Mouse (Mus musculus) splenic B cell, adult 2 months (primary cell): Measurements from ENCODE around the gene Arhgap22.

Source experiments
- DNase-seq: peaks from one replicate; pipeline ENCODE4 v3.0.0-alpha.2; 2011; ENCODE audit warnings: low read depth, low spot score
- H3K27me3 ChIP-seq: 2 replicates; pipeline ENCODE4 v1.6.1; 2012; ENCODE audit warnings: mild to moderate bottlenecking, low read length, moderate library complexity, mixed read lengths; ENCODE audit not compliant: control insufficient read depth, poor library complexity, insufficient read depth, severe bottlenecking
- H3K36me3 ChIP-seq: 2 replicates; pipeline ENCODE4 v1.6.1; 2012; ENCODE audit warnings: mild to moderate bottlenecking, low read length, moderate library complexity, mixed read lengths; ENCODE audit not compliant: control insufficient read depth, poor library complexity, insufficient read depth, severe bottlenecking

Arhgap22 gene

GRCm38 (mm10) chr14:33370056-33370455, 156.2 kb downstream of the Arhgap22 start:
- Histone ChIP-seq H3K36me3 (no peaks in the 10 kb centered on the region), H3K27me3 (no peaks in the 10 kb centered on the region)
- DNase-seq: no peak

- no peaks in the 10 kb centered on the region for H3K27me3 ChIP-seq
- DNase-seq: peak; percentile 49
- no peaks in the 10 kb centered on the region for H3K36me3 ChIP-seq
Measured at GRCm38 (mm10) chr14:33371248-33371647, 157.4 kb downstream of the Arhgap22 start.

- Histone ChIP-seq H3K27me3 (no peaks in the 10 kb centered on the region), H3K36me3 (no peaks in the 10 kb centered on the region)
- DNase-seq: no peak
Measured at GRCm38 (mm10) chr14:33373271-33373670, 159.4 kb downstream of the Arhgap22 start.

- DNase-seq: no peak
- H3K36me3 ChIP-seq: no peaks in the 10 kb centered on the region
- H3K27me3 ChIP-seq: no peaks in the 10 kb centered on the region
Measured at GRCm38 (mm10) chr14:33374089-33374488, 160.3 kb downstream of the Arhgap22 start.

GRCm38 (mm10) chr14:33377211-33377610, 163.4 kb downstream of the Arhgap22 start:
- Histone ChIP-seq H3K36me3 (peaks cover 2% of the 10 kb centered on the region; the same call in 1 of the 2 replicates), H3K27me3 (no peaks in the 10 kb centered on the region)
- no peak for DNase-seq

GRCm38 (mm10) chr14:33378723-33379122, 164.9 kb downstream of the Arhgap22 start:
- DNase-seq: no peak

GRCm38 (mm10) chr14:33380830-33381457, 167.1 kb downstream of the Arhgap22 start:
- no peak for DNase-seq
- H3K27me3 ChIP-seq: no peaks in the 10 kb centered on the region
- peaks cover 3% of the 10 kb centered on the region; the same call in 1 of the 2 replicates for H3K36me3 ChIP-seq

More at GRCm38 (mm10) chr14:33378723-33379122, 164.9 kb downstream of the Arhgap22 start:
- no peaks in the 10 kb centered on the region for H3K27me3 ChIP-seq
- peaks cover 3% of the 10 kb centered on the region; the same call in 1 of the 2 replicates for H3K36me3 ChIP-seq

GRCm38 (mm10) chr14:33398065-33398860, 184.4 kb downstream of the Arhgap22 start:
- DNase-seq: no peak
- Histone ChIP-seq H3K36me3 (no peaks in the 10 kb centered on the region), H3K27me3 (no peaks in the 10 kb centered on the region; the same call in 1 of the 2 replicates)

GRCm38 (mm10) chr14:33400019-33400418, 186.2 kb downstream of the Arhgap22 start:
- DNase-seq: peak; percentile 13
- H3K36me3 ChIP-seq: no peaks in the 10 kb centered on the region
- H3K27me3 ChIP-seq: no peaks in the 10 kb centered on the region; the same call in 1 of the 2 replicates

- no peaks in the 10 kb centered on the region for H3K36me3 ChIP-seq
- peak; percentile 48 for DNase-seq
Measured at GRCm38 (mm10) chr14:33402331-33402730, 188.5 kb downstream of the Arhgap22 start.

GRCm38 (mm10) chr14:33415746-33416145, 201.9 kb downstream of the Arhgap22 start:
- DNase-seq: no peak
- Histone ChIP-seq H3K27me3 (no peaks in the 10 kb centered on the region; the same call in 1 of the 2 replicates), H3K36me3 (no peaks in the 10 kb centered on the region)

More at GRCm38 (mm10) chr14:33402331-33402730, 188.5 kb downstream of the Arhgap22 start:
- no peaks in the 10 kb centered on the region for H3K27me3 ChIP-seq

GRCm38 (mm10) chr14:33418311-33418909, 204.6 kb downstream of the Arhgap22 start:
- no peak for DNase-seq
- no peaks in the 10 kb centered on the region; the same call in 1 of the 2 replicates for H3K27me3 ChIP-seq

More at GRCm38 (mm10) chr14:33418311-33418909, 204.6 kb downstream of the Arhgap22 start:
- no peaks in the 10 kb centered on the region for H3K36me3 ChIP-seq
